Mouse (Mus musculus) gastrocnemius, postnatal 4 days (tissue): Measurements from ENCODE around the gene Kdm4c. TPM values are rescaled to one million over a fixed set of nuclear protein-coding genes. Genes with fewer than 3 reads are reported as not detected.
"Not testable (repeated sequence)": the region's sequence is repeated elsewhere in the genome, so short reads cannot be mapped to it uniquely, and the experiment has no call there.

ENCODE experiments used
- DNase-seq, 2 experiments: peaks; one replicate each; pipeline ENCODE4 v3.0.0; 2021 to 2022; ENCODE audit warnings: low spot score in 2 of 2, mixed read lengths in 2 of 2
- total RNA-seq, 2 experiments: library from RNA; stranded (reverse); gene quantifications; 2 replicates each; pipeline ENCODE4 v1.2.3; 2021

Gene Kdm4c
- total RNA-seq, 2 experiments from 2014 or later, result 18.3 to 19.2 TPM

GRCm38 (mm10) chr4:74305315-74306105 lies 63.2 kb downstream of the Kdm4c start:
- DNase-seq, result no peak

DNA sequence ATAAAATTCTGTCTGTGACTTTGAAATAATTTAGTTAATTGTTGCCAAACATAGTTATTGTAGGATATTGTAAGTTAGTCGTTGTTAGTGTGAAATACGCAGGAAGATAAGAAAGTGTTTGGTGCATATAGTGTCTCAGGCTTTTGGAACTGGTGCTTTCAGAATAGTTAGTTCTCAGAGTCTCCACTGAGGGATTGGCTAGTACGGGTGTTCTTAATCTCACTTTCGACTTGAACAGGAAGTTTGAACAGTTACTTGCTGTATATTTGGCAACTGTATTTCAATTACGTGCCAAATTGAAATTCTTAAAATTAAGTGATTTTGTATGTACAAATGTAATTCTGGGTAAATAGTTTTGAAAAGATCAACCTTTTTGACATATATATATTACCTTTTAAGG lies 68.8 kb downstream of the Kdm4c start:
- no peak for DNase-seq

DNA sequence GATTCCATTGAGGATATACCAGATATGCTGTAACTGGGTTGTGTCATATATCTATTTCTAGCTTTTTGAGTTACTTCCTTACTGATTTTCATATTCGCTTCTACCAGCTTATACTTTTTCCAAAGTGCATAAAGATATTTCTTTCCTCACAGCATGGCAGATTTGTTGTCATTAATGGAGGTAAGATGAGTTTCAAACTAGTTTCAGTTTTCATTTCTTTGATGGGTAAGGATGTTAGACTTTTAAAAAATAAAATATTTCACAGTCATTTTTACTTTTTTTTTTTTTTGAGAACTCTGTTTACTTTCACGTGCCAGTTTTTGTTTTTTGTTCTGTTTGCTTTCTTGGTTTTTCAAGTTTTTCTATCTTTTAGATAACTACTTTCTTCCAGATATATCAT lies 70.6 kb downstream of the Kdm4c start:
- DNase-seq, result no peak

DNA sequence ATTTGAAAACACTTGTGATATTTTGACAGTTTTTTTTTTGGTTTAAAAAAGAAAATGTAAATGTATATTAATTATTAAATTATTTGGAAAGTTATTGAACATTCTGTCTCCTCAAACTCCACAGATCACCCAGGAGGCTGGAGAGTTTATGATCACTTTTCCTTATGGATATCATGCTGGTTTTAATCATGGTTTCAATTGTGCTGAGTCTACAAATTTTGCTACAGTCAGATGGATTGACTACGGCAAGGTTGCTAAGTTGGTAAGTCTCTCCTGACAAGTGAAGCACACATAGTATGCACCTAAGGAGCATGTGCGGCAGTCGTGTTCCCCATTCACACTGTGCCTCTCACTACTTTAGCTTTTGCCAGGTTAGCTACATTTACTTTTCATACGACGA lies 73.1 kb downstream of the Kdm4c start:
- DNase-seq, result no peak

DNA sequence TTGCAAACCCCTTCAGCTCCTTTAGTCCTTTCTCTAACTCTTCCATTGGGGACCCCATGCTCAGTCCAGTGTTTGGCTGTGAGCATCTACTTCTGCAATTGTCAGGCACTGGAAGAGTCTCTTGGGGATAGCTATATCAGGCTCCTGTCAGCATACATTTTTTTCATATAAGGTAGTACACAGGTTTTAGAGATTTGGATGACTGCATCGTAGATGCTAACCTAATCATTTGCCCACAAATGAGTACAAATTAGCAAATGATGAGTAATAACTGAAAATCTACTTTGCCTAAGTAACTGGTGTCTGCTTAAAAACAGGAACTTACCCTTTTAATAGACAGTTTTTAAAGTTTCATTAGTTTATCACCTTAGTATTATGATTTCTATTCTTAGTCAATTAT lies 77.0 kb downstream of the Kdm4c start:
- no peak for DNase-seq

- no peak for DNase-seq
Observed at GRCm38 (mm10) chr4:74357479-74357878, 115.2 kb downstream of the Kdm4c start.

GRCm38 (mm10) chr4:74360274-74360673 lies 118.0 kb downstream of the Kdm4c start:
- DNase-seq, result no peak

- no peak for DNase-seq
Observed at GRCm38 (mm10) chr4:74386583-74386982, 144.3 kb downstream of the Kdm4c start.

DNA sequence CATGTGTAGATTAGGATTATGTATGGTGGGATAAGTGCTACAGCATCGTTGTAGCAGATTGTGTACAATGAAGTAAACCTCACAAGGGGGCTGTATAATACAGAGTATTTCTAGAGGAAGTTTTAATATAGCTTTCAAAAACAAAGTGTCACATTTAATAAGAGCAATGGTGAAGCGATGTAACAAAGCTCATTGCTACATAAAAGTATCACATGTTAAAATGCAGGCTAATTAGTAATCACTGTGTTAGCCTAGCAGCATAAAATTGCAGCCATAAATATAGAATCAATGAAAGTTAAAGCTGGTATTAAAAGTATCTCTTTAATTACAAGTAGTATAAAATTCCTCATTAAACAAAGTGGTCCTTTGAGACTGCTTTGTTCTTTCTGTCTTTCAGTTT lies 150.9 kb downstream of the Kdm4c start:
- no peak for DNase-seq

- DNase-seq, result no peak
Observed at GRCm38 (mm10) chr4:74396562-74396961, 154.3 kb downstream of the Kdm4c start.

DNA sequence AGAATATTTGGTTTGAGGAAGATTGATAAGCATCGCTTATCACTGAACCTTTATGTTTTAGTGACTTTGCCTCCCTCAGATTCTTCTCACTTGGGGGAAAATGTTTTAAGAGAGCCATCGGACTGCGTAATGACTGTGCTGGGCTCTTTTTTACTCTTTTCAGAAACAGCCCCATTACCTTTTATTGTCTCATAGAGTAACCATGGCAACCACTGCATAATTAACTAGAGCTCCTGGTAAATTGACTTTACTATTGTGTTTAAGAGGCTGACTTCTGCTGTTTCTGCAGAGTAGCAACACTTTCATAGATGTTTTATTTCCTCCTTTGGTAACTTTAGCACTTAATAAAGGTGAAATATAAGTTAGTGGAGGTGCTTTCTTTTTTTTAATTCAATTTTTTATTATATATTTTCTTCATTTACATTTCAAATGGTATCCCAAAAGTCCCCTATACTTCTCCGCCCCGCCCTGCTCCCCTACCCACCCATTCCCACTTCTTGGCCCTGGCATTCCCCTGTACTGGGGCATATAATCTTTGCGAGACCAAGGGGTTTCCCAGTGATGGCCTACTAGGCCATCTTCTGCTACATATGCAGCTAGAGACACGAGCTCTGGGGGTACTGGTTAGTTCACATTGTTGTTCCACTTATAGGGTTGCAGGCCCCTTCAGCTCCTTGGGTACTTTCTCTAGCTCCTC lies 159.5 kb downstream of the Kdm4c start:
- DNase-seq, result not testable (repeated sequence)

- no peak for DNase-seq
Observed at GRCm38 (mm10) chr4:74408731-74409130, 166.4 kb downstream of the Kdm4c start.

DNA sequence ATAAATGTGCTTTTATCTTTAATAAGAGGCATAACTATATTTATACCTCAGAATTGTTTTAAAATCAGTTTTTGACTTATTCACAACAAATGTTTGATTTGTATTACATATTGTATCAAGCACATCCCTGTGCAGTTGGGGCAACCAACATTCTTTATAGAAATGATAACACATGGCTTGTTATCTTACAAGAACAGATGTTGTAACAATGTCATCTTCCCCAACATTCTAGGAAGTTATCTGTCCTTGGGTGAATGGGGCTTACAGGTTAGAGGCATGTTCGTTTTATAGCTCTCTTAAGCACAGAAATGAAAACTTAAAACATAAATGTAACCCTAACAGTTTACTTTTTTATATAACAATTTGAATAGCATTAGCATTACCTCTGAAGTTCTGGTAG lies 177.5 kb downstream of the Kdm4c start:
- DNase-seq, result no peak

Other genes starting within 250 kb of the Kdm4c start
- gene Frmd3, start 229.1 kb upstream of the Kdm4c start, total RNA-seq, result 1 to 10 TPM; 2.8 to 3.1 TPM